Mouse (Mus musculus) thymus, adult 2 months (tissue): ENCODE results near the gene Zfp61. TPM values are rescaled to one million over a fixed set of nuclear protein-coding genes. Genes with fewer than 3 reads are reported as not detected.
A peak's percentile ranks its signal among the peaks of the same experiment; 100 is the strongest.

Source experiments
- DNase-seq: peaks from one replicate; pipeline ENCODE4 v3.0.0; 2021
- H3K27ac ChIP-seq: fragments of 200-500 bp; 2 replicates; pipeline ENCODE4 v1.5.1; 2012; ENCODE audit warnings: low read length, control low read depth; ENCODE audit not compliant: control insufficient read depth, insufficient read depth
- H3K27me3 ChIP-seq: fragments of 200-500 bp; 2 replicates; pipeline ENCODE4 v1.6.1; 2012; ENCODE audit warnings: mild to moderate bottlenecking, low read length, moderate library complexity, mixed read lengths; ENCODE audit not compliant: control insufficient read depth, insufficient read depth
- H3K36me3 ChIP-seq: fragments of 200-500 bp; 2 replicates; pipeline ENCODE4 v1.6.1; 2012; ENCODE audit warnings: mild to moderate bottlenecking, low read length, moderate library complexity; ENCODE audit not compliant: control insufficient read depth, insufficient read depth
- H3K4me1 ChIP-seq: fragments of 200-500 bp; replicated peaks from 2 replicates; pipeline ENCODE4 v1.6.1; 2012; ENCODE audit warnings: low read length; ENCODE audit not compliant: control insufficient read depth, insufficient read depth
- H3K4me3 ChIP-seq: fragments of 200-500 bp; 2 replicates; pipeline ENCODE4 v1.5.1; 2012; ENCODE audit warnings: mild to moderate bottlenecking, low read length, control low read depth, moderate library complexity; ENCODE audit not compliant: control insufficient read depth, insufficient read depth
- CTCF ChIP-seq: fragments of 200-500 bp; IDR thresholded peaks from 2 replicates; pipeline ENCODE4 v1.5.1; 2012; ENCODE audit warnings: mild to moderate bottlenecking, control low read depth, low read length, moderate library complexity, borderline replicate concordance; ENCODE audit not compliant: control insufficient read depth, poor library complexity, insufficient read depth; ENCODE audit errors: extremely low read depth
- POLR2A ChIP-seq: fragments of 200-500 bp; IDR thresholded peaks from 2 replicates; pipeline ENCODE4 v1.6.1; 2012; ENCODE audit warnings: mild to moderate bottlenecking, low read length, control low read depth, moderate library complexity; ENCODE audit not compliant: control insufficient read depth, poor library complexity, insufficient read depth; ENCODE audit errors: extremely low read depth
- WGBS: fragments of 180-500 bp; shearing (Covaris S2); methylation state at CpG from one replicate; pipeline ENCODE4 v1.1.7; 2018; 5-methylcytosine and 5-hydroxymethylcytosine counted together
- polyA plus RNA-seq: library from polyadenylated mRNA; depleted of rRNA; stranded (reverse); fragments of >200 nt; gene quantifications from 2 replicates; pipeline ENCODE4 v1.2.3, GENCODE M21; 2012

Zfp61 gene
- polyA plus RNA-seq, 1 experiment, result 22.6 TPM

- Histone ChIP-seq H3K4me1 (peaks cover 17% of the 10 kb centered on the region), H3K4me3 (no peak overlapping the region)
- no peak for TF ChIP-seq POLR2A
- TF ChIP-seq CTCF, result no peak
Measured at GRCm38 (mm10) chr7:24269256-24269655, 31.8 kb downstream of the Zfp61 start.

GRCm38 (mm10) chr7:24268176-24269155, 32.6 kb downstream of the Zfp61 start:
- Histone ChIP-seq H3K27ac (peak overlapping the region; percentile 52; the same call in 1 of the 2 replicates), H3K36me3 (no peaks in the 10 kb centered on the region), H3K27me3 (no peaks in the 10 kb centered on the region), H3K4me3 (no peak overlapping the region), H3K4me1 (peaks cover 17% of the 10 kb centered on the region)
- DNase-seq, result peak; percentile 33
- WGBS, result 58% methylated on average over 24 of the region's 24 CpGs
- TF ChIP-seq POLR2A (no peak), CTCF (no peak)

More at GRCm38 (mm10) chr7:24269256-24269655, 31.8 kb downstream of the Zfp61 start:
- no peaks in the 10 kb centered on the region for H3K36me3 ChIP-seq
- 92% methylated on average over 3 of the region's 3 CpGs for WGBS
- DNase-seq, result no peak
- no peaks in the 10 kb centered on the region for H3K27me3 ChIP-seq
- peak overlapping the region; percentile 12; the same call in 1 of the 2 replicates for H3K27ac ChIP-seq

GRCm38 (mm10) chr7:24260000-24260312, 41.1 kb downstream of the Zfp61 start:
- no peak overlapping the region for H3K4me3 ChIP-seq
- no peaks in the 10 kb centered on the region for H3K27me3 ChIP-seq
- TF ChIP-seq POLR2A, result no peak
- TF ChIP-seq CTCF, result no peak
- no peak for DNase-seq
- no peak overlapping the region for H3K27ac ChIP-seq
- H3K4me1 ChIP-seq, result peaks cover 2% of the 10 kb centered on the region; the same call in 1 of the 2 replicates
- no peaks in the 10 kb centered on the region for H3K36me3 ChIP-seq
- WGBS, result 95% methylated on average over 4 of the region's 4 CpGs

GRCm38 (mm10) chr7:24259306-24259999, 41.6 kb downstream of the Zfp61 start:
- no peaks in the 10 kb centered on the region for H3K27me3 ChIP-seq
- WGBS, result 97% methylated on average over 13 of the region's 13 CpGs
- TF ChIP-seq CTCF (no peak), POLR2A (no peak)
- H3K4me1 ChIP-seq, result peaks cover 7% of the 10 kb centered on the region
- no peak overlapping the region for H3K4me3 ChIP-seq
- no peak overlapping the region for H3K27ac ChIP-seq
- no peaks in the 10 kb centered on the region for H3K36me3 ChIP-seq
- no peak for DNase-seq

GRCm38 (mm10) chr7:24254633-24255474, 46.2 kb downstream of the Zfp61 start, which contains the start of gene Zfp108:
TSS of gene Zfp108 (plus strand) at chr7:24254794.
- peaks cover 7% of the 10 kb centered on the region for H3K4me1 ChIP-seq
- no peaks in the 10 kb centered on the region for H3K27me3 ChIP-seq
- WGBS, result 25% methylated on average over 21 of the region's 21 CpGs
- peak; percentile 56 for DNase-seq
- no peak within 1 kb of the TSS for H3K27ac ChIP-seq
- TF ChIP-seq CTCF, result no peak
- TF ChIP-seq POLR2A, result no peak
- H3K36me3 ChIP-seq, result no peaks in the 10 kb centered on the region
- H3K4me3 ChIP-seq, result peak within 1 kb of the TSS; percentile 40
